Mouse (Mus musculus) forebrain, embryonic 14.5 days (tissue): ENCODE measurements around the gene Nemf. TPM values are rescaled to one million over a fixed set of nuclear protein-coding genes. Genes with fewer than 3 reads are reported as not detected.
A peak's percentile ranks its signal among the peaks of the same experiment; 100 is the strongest.

Source experiments
- ATAC-seq: fragments of 200-750 bp; cut with Nextera tagmentation; 2 replicates; pipeline ENCODE4 v1.8.0; 2017; ENCODE audit warnings: mild to moderate bottlenecking, moderate library complexity
- DNase-seq: peaks from one replicate; pipeline ENCODE4 v3.0.0-alpha.2; 2015; ENCODE audit warnings: low spot score
- H3K27ac ChIP-seq: fragments of 300-500 bp; sonication (generic); 2 replicates; pipeline ENCODE4 v1.5.1; 2014; ENCODE audit warnings: low read depth, mild to moderate bottlenecking, control low read depth, low read length, moderate library complexity
- H3K27me3 ChIP-seq: fragments of 300-500 bp; sonication (generic); replicated peaks from 2 replicates; pipeline ENCODE4 v1.6.1; 2014; ENCODE audit warnings: low read length, control low read depth, mixed read lengths; ENCODE audit not compliant: control insufficient read depth, insufficient read depth
- H3K36me3 ChIP-seq: fragments of 300-500 bp; sonication (generic); 2 replicates; pipeline ENCODE4 v1.6.1; 2014; ENCODE audit warnings: low read length, control low read depth; ENCODE audit not compliant: control insufficient read depth, insufficient read depth
- H3K4me1 ChIP-seq: fragments of 300-500 bp; sonication (generic); 2 replicates; pipeline ENCODE4 v1.6.1; 2014; ENCODE audit warnings: antibody characterized with exemption, low read length, control low read depth; ENCODE audit not compliant: control insufficient read depth, insufficient read depth
- H3K4me2 ChIP-seq: fragments of 300-500 bp; sonication (generic); 2 replicates; pipeline ENCODE4 v1.6.1; 2014; ENCODE audit warnings: mild to moderate bottlenecking, control low read depth, low read length
- H3K4me3 ChIP-seq: fragments of 300-500 bp; sonication (generic); 2 replicates; pipeline ENCODE4 v1.5.1; 2014; ENCODE audit warnings: low read depth, low read length, control low read depth
- H3K9ac ChIP-seq: fragments of 300-500 bp; sonication (generic); 2 replicates; pipeline ENCODE4 v1.6.1; 2014; ENCODE audit warnings: mild to moderate bottlenecking, low read length, control low read depth, moderate library complexity
- H3K9me3 ChIP-seq: fragments of 300-500 bp; sonication (generic); replicated peaks from 2 replicates; pipeline ENCODE4 v1.6.1; 2016; ENCODE audit warnings: low read length, control low read depth, mixed read lengths; ENCODE audit not compliant: control insufficient read depth
- WGBS: fragments of 180-500 bp; shearing (Covaris S2); extraction: QIAGEN DNeasy Blood & Tissue Kit; methylation state at CpG from one replicate; pipeline ENCODE4 v1.1.7; 2014; 5-methylcytosine and 5-hydroxymethylcytosine counted together
- microRNA-seq: library from miRNA; unstranded; fragments of <30 nt; microRNA quantifications from one replicate; pipeline ENCODE4, GENCODE M21; 2016
- polyA plus RNA-seq: library from polyadenylated mRNA; unstranded; fragments of >200 nt; fragmentation: Nextera tagmentation; extraction: Ambion mirVana; gene quantifications from 2 replicates; pipeline ENCODE4 v1.2.1, GENCODE M21; 2014

Gene Nemf
- polyA plus RNA-seq, 1 experiment from 2014 or later: 67.4 TPM

DNA sequence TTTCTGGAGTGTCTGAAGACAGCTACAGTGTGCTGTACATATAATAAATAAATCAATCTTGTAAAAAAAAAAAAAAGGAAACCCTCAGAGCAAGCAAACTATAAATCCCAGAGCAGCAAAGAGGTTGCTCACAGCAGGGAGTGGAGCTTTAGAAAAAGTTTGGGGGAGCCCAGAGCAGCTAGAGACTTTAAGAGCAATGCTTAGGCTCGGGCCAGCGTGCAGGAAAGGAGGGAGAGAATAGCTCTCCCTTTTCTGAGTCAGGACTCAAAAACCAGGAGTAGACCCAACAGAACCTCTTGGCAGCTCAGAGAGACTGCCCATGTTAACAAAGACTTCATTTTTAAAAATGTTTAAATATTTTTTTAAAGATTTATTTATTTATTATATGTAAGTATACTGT, 88.0 kb downstream of the Nemf start:
- no peak overlapping the region for H3K4me2 ChIP-seq
- DNase-seq: no peak
- H3K9ac ChIP-seq: no peak overlapping the region
- no peaks in the 10 kb centered on the region for H3K9me3 ChIP-seq
- ATAC-seq: no peak
- WGBS: 49% methylated on average over 2 of the region's 2 CpGs
- H3K4me3 ChIP-seq: no peak overlapping the region
- H3K36me3 ChIP-seq: no peaks in the 10 kb centered on the region
- no peaks in the 10 kb centered on the region for H3K4me1 ChIP-seq
- no peak overlapping the region for H3K27ac ChIP-seq
- H3K27me3 ChIP-seq: no peaks in the 10 kb centered on the region

DNA sequence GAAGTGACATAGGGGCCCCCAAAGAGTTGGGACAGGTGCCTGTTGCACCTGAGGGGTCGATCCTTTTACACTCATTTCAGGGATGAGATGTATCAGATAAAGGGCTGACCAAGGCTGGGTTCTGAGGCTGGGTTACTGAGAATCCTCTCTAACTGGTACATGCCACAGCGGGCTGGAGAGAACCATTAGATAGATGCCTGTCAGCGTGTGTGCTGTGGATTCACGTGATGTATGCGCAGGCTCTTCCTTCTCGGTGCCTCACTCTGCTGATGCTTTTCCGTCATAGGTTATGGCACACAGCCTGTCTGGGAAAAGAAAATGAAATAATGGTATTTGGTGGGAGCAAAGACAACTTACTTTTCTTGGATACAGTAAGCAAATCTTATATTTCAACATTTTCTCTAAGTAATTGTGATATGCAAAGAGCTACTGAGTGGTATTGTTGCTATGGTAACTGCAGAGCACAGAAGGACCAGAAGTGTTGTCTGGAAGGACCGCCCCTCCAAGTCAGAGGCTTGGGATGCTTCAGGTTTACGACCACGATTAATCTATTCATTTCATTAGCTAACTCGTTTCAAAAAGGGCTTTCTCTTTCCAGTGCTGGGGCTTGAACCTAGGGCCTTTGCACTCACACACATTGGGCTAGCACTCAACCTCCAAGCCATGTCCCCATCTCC, 88.9 kb downstream of the Nemf start:
- Histone ChIP-seq H3K4me1 (no peaks in the 10 kb centered on the region), H3K27ac (no peak overlapping the region), H3K27me3 (no peaks in the 10 kb centered on the region), H3K4me3 (no peak overlapping the region), H3K9ac (no peak overlapping the region), H3K9me3 (no peaks in the 10 kb centered on the region), H3K36me3 (no peaks in the 10 kb centered on the region), H3K4me2 (no peak overlapping the region)
- 71% methylated on average over 11 of the region's 11 CpGs for WGBS
- peak; percentile 6 for DNase-seq
- ATAC-seq: no peak

DNA sequence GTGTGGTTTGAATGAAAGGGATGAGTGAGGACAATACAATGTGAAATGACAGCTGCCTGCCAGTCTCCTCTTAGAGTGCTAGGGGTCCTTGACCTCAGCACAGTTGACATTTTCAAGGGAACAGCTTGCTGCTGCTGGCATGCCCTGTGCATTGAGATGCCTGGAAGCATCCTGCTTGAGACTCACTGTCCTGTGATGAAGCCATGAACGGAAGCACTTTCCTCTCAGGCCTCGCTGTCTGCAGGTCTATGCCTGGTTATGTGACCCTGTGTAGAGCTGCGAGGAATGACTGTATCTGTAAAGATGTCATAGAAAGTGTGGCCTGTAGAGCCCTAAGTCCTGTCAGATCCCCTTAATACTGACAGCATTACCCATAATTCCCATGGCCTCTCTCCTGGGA, 91.9 kb downstream of the Nemf start:
- H3K4me1 ChIP-seq: no peaks in the 10 kb centered on the region
- H3K36me3 ChIP-seq: no peaks in the 10 kb centered on the region
- ATAC-seq (no peak), DNase-seq (no peak)
- H3K9me3 ChIP-seq: no peaks in the 10 kb centered on the region
- H3K4me3 ChIP-seq: no peak overlapping the region
- H3K27ac ChIP-seq: no peak overlapping the region
- no peaks in the 10 kb centered on the region for H3K27me3 ChIP-seq
- 96% methylated on average over 3 of the region's 3 CpGs for WGBS
- H3K4me2 ChIP-seq: no peak overlapping the region
- H3K9ac ChIP-seq: no peak overlapping the region

DNA sequence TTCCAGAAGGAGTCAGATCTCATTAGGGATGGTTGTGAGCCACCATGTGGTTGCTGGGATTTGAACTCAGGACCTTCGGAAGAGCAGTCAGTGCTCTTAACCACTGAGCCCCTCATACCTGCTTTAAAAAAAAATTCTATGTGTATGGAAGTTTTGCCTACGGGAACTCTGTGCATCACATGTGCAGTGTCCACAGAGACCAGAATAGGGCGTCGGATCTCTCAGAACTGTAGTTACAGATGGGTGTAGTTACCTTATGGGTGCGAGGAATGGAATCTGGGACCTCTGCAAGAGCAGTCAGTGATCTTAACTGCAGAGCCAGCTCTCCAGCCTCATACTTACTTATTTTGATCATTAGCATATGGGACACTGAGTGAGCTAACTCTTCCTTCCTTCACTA, 94.7 kb downstream of the Nemf start:
- no peaks in the 10 kb centered on the region for H3K4me1 ChIP-seq
- no peak overlapping the region for H3K4me3 ChIP-seq
- WGBS: 94% methylated on average over 5 of the region's 5 CpGs
- ATAC-seq (no peak), DNase-seq (no peak)
- H3K9ac ChIP-seq: no peak overlapping the region
- no peak overlapping the region for H3K4me2 ChIP-seq
- H3K9me3 ChIP-seq: no peaks in the 10 kb centered on the region
- no peaks in the 10 kb centered on the region for H3K27me3 ChIP-seq
- H3K36me3 ChIP-seq: no peaks in the 10 kb centered on the region
- no peak overlapping the region for H3K27ac ChIP-seq

Small RNA genes lying within 50 kb of the gene (microRNA-seq; reads per million reads assigned to microRNA genes)
- 0.53 reads per million for gene Gm47299
- not detected for gene Gm47305

Other genes starting within 250 kb of the Nemf start
- gene Rps29, start 198.0 kb downstream of the Nemf start, polyA plus RNA-seq: 1,099 and 1,463 TPM in 2 replicates
- 12.6 and 15.8 TPM in 2 replicates for gene Lrr1, start 188.4 kb downstream of the Nemf start, polyA plus RNA-seq
- gene Rpl36al, start 173.1 kb downstream of the Nemf start, polyA plus RNA-seq: 338 and 389 TPM in 2 replicates
- 35.5 and 38.6 TPM in 2 replicates for gene Mgat2, start 173.0 kb downstream of the Nemf start, polyA plus RNA-seq
- gene Gm49383, start 160.1 kb downstream of the Nemf start, polyA plus RNA-seq: 22.7 and 26.1 TPM in 2 replicates
- 5.2 TPM in 2 replicates for gene Dnaaf2, start 158.7 kb downstream of the Nemf start, polyA plus RNA-seq
- 20.9 and 22.1 TPM in 2 replicates for gene Gm49384, start 152.9 kb downstream of the Nemf start, polyA plus RNA-seq
- gene Pole2, start 129.0 kb downstream of the Nemf start, polyA plus RNA-seq: 11.3 and 13.9 TPM in 2 replicates
- gene Klhdc1, start 116.0 kb downstream of the Nemf start, polyA plus RNA-seq: 10.6 and 11.9 TPM in 2 replicates
- gene Klhdc2, start 60.5 kb downstream of the Nemf start, polyA plus RNA-seq: 286 TPM in 2 replicates
- gene Arf6, start 15.0 kb upstream of the Nemf start, polyA plus RNA-seq: 33.8 and 34.5 TPM in 2 replicates
- gene Gm9887, start 15.3 kb upstream of the Nemf start, polyA plus RNA-seq: 0.83 and 1.3 TPM in 2 replicates
- 24.7 and 27.9 TPM in 2 replicates for gene Vcpkmt, start 225.9 kb upstream of the Nemf start, polyA plus RNA-seq